Mouse (Mus musculus) spleen, adult 2 months (tissue): ENCODE measurements at regions not wholly inside any gene's neighbourhood (a gene's known extent, or its start where the extent isn't known, plus 50 kb on each side); places are given as distances from the start of the nearest gene placed in this dataset.

Experiments
- DNase-seq, 2 experiments: peaks; one replicate each; pipeline versions ENCODE4 v3.0.0 to v3.0.0-alpha.2; 2012 to 2021; ENCODE audit warnings: low spot score in 2 of 2, low read depth in 1 of 2
- H3K27ac ChIP-seq: fragments of 200-500 bp; 2 replicates; pipeline ENCODE4 v1.5.1; 2012; ENCODE audit warnings: low read length, inconsistent platforms; ENCODE audit not compliant: insufficient read depth
- H3K27me3 ChIP-seq: fragments of 200-500 bp; 2 replicates; pipeline ENCODE4 v1.6.1; 2012; ENCODE audit warnings: mild to moderate bottlenecking, moderate library complexity, low read length, inconsistent platforms; ENCODE audit not compliant: control insufficient read depth, insufficient read depth
- H3K36me3 ChIP-seq: fragments of 200-500 bp; 2 replicates; pipeline ENCODE4 v1.6.1; 2012; ENCODE audit warnings: mild to moderate bottlenecking, low read length, inconsistent platforms; ENCODE audit not compliant: control insufficient read depth, insufficient read depth
- H3K4me1 ChIP-seq: fragments of 200-500 bp; 2 replicates; pipeline ENCODE4 v1.6.1; 2011; ENCODE audit warnings: inconsistent platforms; ENCODE audit not compliant: control insufficient read depth, insufficient read depth, insufficient read length
- H3K4me3 ChIP-seq: fragments of 200-500 bp; 2 replicates; pipeline ENCODE4 v1.5.1; 2011; ENCODE audit warnings: mild to moderate bottlenecking, inconsistent platforms; ENCODE audit not compliant: insufficient read depth, insufficient read length; ENCODE audit errors: extremely low read depth
- CTCF ChIP-seq: fragments of 200-500 bp; IDR thresholded peaks from 2 replicates; pipeline ENCODE4 v1.5.1; 2011; ENCODE audit warnings: mild to moderate bottlenecking, inconsistent platforms; ENCODE audit not compliant: insufficient read depth, insufficient read length, insufficient replicate concordance; ENCODE audit errors: extremely low read depth
- POLR2A ChIP-seq: fragments of 200-500 bp; IDR thresholded peaks from 2 replicates; pipeline ENCODE4 v1.6.1; 2011; ENCODE audit warnings: low read depth, low read length, inconsistent platforms
- WGBS: fragments of 180-500 bp; shearing (Covaris S2); methylation state at CpG from one replicate; pipeline ENCODE4 v1.1.7; 2018; 5-methylcytosine and 5-hydroxymethylcytosine counted together

DNA sequence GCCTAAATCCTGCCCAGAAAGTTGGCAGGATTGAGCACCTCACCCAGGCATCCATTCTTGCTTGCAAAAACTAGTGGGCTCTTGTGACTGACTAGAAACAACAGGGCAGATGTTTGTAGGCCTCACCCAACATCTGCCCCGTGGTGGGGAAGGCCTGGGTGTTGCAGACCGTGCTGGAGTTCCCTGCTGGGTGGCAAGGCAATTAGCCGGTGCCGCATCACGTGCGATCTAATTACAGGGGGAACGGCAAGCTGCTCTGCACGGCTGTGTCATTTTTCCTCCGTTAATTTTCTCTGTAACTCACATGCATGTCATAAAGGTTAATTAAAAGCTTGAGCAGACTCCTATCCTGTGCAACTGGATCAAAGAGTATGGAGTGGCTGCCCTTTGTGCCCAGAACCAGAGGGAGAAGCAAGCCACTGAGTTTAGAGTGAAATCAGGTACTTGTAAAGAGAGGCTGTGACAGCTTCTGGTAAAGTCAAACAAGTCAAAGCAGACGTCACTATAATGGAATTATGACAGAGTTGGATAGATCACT is 143.5 kb downstream of the Ets2 start:
- Histone ChIP-seq H3K36me3 (no peaks in the 10 kb centered on the region), H3K27ac (no peak overlapping the region), H3K4me1 (no peaks in the 10 kb centered on the region), H3K27me3 (no peaks in the 10 kb centered on the region), H3K4me3 (no peak overlapping the region)
- TF ChIP-seq POLR2A (no peak), CTCF (no peak)
- 88% methylated on average over 10 of the region's 10 CpGs for WGBS
- DNase-seq = no peak

GRCm38 (mm10) chr16:95844691-95845090 is 142.8 kb downstream of the Ets2 start:
- 38% methylated on average over 4 of the region's 4 CpGs for WGBS
- TF ChIP-seq CTCF = no peak
- TF ChIP-seq POLR2A = no peak

DNA sequence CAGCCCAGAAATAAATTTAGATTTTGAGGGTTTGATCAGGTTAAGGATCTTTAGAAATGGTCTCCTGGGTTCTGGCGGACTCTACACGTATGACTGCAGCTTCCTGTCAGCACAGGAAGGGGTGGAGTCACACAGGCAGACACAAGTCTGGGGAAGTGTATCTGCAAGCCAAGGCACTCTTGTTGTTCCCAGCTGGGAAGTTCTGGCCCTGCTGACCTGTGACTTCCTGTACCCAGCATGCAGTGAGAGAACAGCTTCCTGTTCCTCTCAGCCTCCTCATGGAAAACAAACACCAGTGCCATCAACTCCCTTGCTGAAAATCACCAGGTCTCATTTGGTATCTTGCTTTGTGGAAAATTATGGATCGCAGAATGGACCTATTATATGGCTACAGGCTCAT is 140.9 kb downstream of the Ets2 start:
- Histone ChIP-seq H3K27me3 (no peaks in the 10 kb centered on the region), H3K4me3 (no peak overlapping the region), H3K27ac (no peak overlapping the region), H3K4me1 (peaks cover 5% of the 10 kb centered on the region; the same call in 1 of the 2 replicates), H3K36me3 (no peaks in the 10 kb centered on the region)
- TF ChIP-seq CTCF (no peak), POLR2A (no peak)
- 93% methylated on average over 3 of the region's 3 CpGs for WGBS
- DNase-seq = no peak

More at GRCm38 (mm10) chr16:95844691-95845090, 142.8 kb downstream of the Ets2 start:
- H3K27ac ChIP-seq = no peak overlapping the region
- DNase-seq = no peak
- H3K4me1 ChIP-seq = 0 out of 2 replicates have a peak, but pooled peaks cover 2% of the 10 kb centered on the region
- no peak overlapping the region for H3K4me3 ChIP-seq
- no peaks in the 10 kb centered on the region for H3K27me3 ChIP-seq
- no peaks in the 10 kb centered on the region for H3K36me3 ChIP-seq

GRCm38 (mm10) chr16:95839512-95840253 is 137.8 kb downstream of the Ets2 start:
- no peak for TF ChIP-seq POLR2A
- no peak for TF ChIP-seq CTCF
- WGBS = 36% methylated on average over 5 of the region's 5 CpGs
- Histone ChIP-seq H3K36me3 (no peaks in the 10 kb centered on the region), H3K27me3 (no peaks in the 10 kb centered on the region), H3K4me1 (peaks cover 5% of the 10 kb centered on the region; the same call in 1 of the 2 replicates), H3K27ac (no peak overlapping the region), H3K4me3 (no peak overlapping the region)
- DNase-seq = no peak

- WGBS = 43% methylated on average over 1 of the region's 1 CpGs
- Histone ChIP-seq H3K36me3 (no peaks in the 10 kb centered on the region), H3K4me1 (peaks cover 5% of the 10 kb centered on the region; the same call in 1 of the 2 replicates), H3K4me3 (no peak overlapping the region), H3K27ac (no peak overlapping the region), H3K27me3 (no peaks in the 10 kb centered on the region)
- no peak for DNase-seq
- TF ChIP-seq POLR2A = no peak
- TF ChIP-seq CTCF = no peak
Measured at GRCm38 (mm10) chr16:95838886-95839430, 137.1 kb downstream of the Ets2 start.

DNA sequence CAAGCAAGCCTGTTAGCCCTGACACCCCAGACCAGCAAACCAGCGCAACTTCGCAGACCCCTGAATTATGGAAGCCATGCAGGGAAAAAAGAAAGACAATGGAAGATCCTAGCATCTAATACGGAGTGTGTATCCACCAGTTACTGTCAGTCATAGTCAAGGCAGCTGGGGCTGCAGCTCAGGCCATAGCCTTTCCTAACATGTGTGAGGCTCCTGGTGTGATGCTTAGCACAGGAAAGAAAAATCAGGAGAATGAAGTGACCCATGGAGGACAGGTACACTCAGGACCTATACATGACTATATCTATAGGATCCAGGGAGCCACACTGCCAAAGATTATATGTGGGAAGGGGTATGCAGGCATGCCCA is 136.6 kb downstream of the Ets2 start:
- Histone ChIP-seq H3K4me3 (no peak overlapping the region), H3K36me3 (no peaks in the 10 kb centered on the region), H3K4me1 (peaks cover 5% of the 10 kb centered on the region; the same call in 1 of the 2 replicates), H3K27ac (no peak overlapping the region), H3K27me3 (no peaks in the 10 kb centered on the region)
- DNase-seq = no peak
- TF ChIP-seq CTCF (no peak), POLR2A (no peak)
- WGBS = 92% methylated on average over 3 of the region's 3 CpGs
